Mouse (Mus musculus): ENCODE data around the gene Casp1. TPM values are rescaled to one million over a fixed set of nuclear protein-coding genes. Genes with fewer than 3 reads are reported as not detected.

Gene Casp1
- 3.6 and 3.9 TPM in 2 replicates for polyA plus RNA-seq (2015; fragmentation: Nextera tagmentation; extraction: Ambion mirVana)

DNA sequence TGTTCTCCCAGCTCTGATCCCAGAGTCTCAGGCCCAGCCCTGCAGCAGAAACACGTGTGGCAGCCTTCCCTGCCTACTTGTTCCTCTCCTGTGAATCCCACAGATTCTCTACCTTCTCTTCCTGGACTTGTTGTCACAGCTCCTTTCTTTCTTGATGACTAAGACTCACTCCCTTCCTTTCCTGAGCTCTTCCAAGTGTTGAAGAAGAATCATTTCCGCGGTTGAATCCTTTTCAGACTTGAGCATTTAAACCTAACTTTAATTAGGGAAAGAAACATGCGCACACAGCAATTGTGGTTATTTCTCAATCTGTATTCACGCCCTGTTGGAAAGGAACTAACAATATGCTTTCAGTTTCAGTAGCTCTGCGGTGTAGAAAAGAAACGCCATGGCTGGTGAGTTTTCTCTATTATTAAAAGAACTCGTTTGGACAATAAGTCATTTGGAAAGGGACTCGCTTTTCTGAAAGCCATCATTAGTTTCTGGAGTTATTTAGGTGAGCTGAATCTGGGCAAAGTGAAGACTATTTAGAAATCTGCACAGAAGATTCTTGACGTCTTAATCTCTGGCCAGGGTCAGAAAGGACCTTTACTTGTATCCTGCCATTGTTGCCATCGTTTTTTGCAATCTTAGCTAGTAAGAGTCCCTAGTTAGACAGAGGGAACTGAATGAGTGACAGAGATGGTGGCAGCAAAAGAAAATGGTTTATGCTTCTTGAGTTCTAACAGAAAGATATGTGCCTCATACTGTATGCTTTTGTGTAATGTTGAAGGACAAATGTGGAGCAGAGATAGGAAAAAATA is at the start of gene Casp1:
Gene Casp1 (plus strand): TSS at position 189 of the 803 bp plus-strand sequence.
- ATAC-seq (ENCODE audit: low read depth), result no peak
- no peak within 1 kb of the TSS; the same call in 1 of the 2 replicates for H3K27ac ChIP-seq (ENCODE audit: low read length)

DNA sequence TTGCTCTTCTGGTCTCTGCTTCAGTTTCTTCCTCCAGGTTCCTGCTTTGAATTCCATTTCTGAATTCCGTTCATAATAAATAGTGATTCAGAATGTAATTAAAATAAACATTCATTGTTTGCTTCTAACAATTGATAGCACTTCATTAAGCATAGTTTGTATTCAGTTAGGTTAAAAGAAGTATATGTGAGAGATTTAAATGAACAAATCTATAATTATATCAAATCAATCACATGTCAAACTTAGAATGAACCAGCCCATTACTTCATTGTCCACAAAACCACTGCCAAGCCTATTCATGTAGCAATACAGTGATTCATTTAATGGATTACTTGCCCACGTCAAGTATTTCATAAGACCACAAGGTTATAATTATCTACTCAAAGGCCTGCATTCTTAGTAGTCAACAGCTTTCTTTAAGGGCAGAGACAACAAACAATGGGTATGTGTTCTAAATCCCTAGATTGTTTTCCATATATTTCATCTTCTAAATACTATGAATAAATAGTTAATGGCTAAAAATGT is 34.3 kb upstream of the Casp1 start:
- no peak overlapping the region for H3K27ac ChIP-seq (ENCODE audit: low read length)
- H3K9ac ChIP-seq (ENCODE audit: low read depth, low read length), result no peak overlapping the region
- no peaks in the 10 kb centered on the region for H3K36me3 ChIP-seq (ENCODE audit: control insufficient read depth, insufficient read depth)
- 48% methylated on average over 2 of the region's 2 CpGs for WGBS (ENCODE audit: insufficient replicate concordance)
- no peaks in the 10 kb centered on the region for H3K27me3 ChIP-seq (ENCODE audit: control insufficient read depth, insufficient read depth, low read depth, low read length)
- no peaks in the 10 kb centered on the region for H3K4me1 ChIP-seq (ENCODE audit: control insufficient read depth, low read depth, low read length)
- H3K4me2 ChIP-seq (ENCODE audit: low read depth, low read length), result no peak overlapping the region
- H3K4me3 ChIP-seq (ENCODE audit: low read depth, low read length), result no peak overlapping the region
- ATAC-seq (ENCODE audit: low read depth), result no peak
- no peaks in the 10 kb centered on the region for H3K9me3 ChIP-seq (replicated peaks; ENCODE audit: control insufficient read depth, low read length)

More for the DNA sequence above, at the start of gene Casp1:
- Histone ChIP-seq H3K4me1 (ENCODE audit: control insufficient read depth, low read depth, low read length) (no peaks in the 10 kb centered on the region), H3K9ac (ENCODE audit: low read depth, low read length) (no peak within 1 kb of the TSS), H3K9me3 (replicated peaks; ENCODE audit: control insufficient read depth, low read length) (no peaks in the 10 kb centered on the region), H3K27me3 (ENCODE audit: control insufficient read depth, insufficient read depth, low read depth, low read length) (no peaks in the 10 kb centered on the region), H3K4me3 (ENCODE audit: low read depth, low read length) (peak within 1 kb of the TSS; percentile 17; the same call in 1 of the 2 replicates), H3K36me3 (ENCODE audit: control insufficient read depth, insufficient read depth) (no peaks in the 10 kb centered on the region), H3K4me2 (ENCODE audit: low read depth, low read length) (no peak within 1 kb of the TSS; the same call in 1 of the 2 replicates)
- WGBS (ENCODE audit: insufficient replicate concordance), result 49% methylated on average over 11 of the region's 11 CpGs

DNA sequence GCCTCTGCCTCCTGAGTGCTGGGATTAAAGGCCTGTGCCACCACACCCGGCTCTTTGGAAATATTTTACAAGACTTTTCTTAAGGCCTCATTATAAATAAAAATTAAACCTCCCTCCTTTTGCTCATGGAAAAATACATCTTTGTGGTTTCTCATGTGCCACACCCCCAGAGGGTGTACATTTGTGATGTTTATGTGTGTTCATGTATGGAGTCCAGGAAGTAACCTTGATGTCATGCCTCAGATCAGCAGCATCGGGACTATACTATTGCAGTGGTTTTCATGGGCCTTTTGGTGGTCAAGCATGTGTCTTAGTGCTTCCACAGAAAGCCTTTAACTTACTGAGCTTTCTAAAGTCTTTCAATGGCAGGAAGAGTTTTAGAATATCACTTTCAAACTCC is 28.0 kb upstream of the Casp1 start:
- Histone ChIP-seq H3K4me3 (ENCODE audit: low read depth, low read length) (no peak overlapping the region), H3K9me3 (replicated peaks; ENCODE audit: control insufficient read depth, low read length) (no peaks in the 10 kb centered on the region), H3K27ac (ENCODE audit: low read length) (no peak overlapping the region), H3K9ac (ENCODE audit: low read depth, low read length) (no peak overlapping the region), H3K4me2 (ENCODE audit: low read depth, low read length) (no peak overlapping the region), H3K27me3 (ENCODE audit: control insufficient read depth, insufficient read depth, low read depth, low read length) (no peaks in the 10 kb centered on the region), H3K4me1 (ENCODE audit: control insufficient read depth, low read depth, low read length) (no peaks in the 10 kb centered on the region), H3K36me3 (ENCODE audit: control insufficient read depth, insufficient read depth) (no peaks in the 10 kb centered on the region)
- WGBS (ENCODE audit: insufficient replicate concordance), result 46% methylated on average over 2 of the region's 2 CpGs
- no peak for ATAC-seq (ENCODE audit: low read depth)

DNA sequence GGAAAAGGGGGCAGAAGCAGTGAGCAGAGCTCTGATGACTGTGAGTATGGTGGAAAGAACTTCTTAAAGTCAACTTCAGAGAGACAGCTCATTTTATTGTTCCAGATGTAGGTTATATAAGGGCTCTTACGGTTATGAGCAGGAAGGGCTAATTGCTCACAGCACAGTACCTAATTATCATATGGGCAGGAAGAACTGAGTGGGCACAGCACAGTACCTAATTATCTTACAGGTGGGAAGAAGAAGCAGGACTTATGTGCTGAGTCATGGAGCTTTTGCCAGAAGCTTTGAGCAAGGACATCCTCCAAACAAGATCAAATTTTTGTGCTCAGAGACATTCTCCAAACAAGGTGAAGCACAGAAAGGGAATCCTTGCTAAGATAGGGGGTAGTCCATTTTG is 27.4 kb upstream of the Casp1 start:
- Histone ChIP-seq H3K9me3 (replicated peaks; ENCODE audit: control insufficient read depth, low read length) (no peaks in the 10 kb centered on the region), H3K4me2 (ENCODE audit: low read depth, low read length) (no peak overlapping the region), H3K36me3 (ENCODE audit: control insufficient read depth, insufficient read depth) (no peaks in the 10 kb centered on the region), H3K27me3 (ENCODE audit: control insufficient read depth, insufficient read depth, low read depth, low read length) (no peaks in the 10 kb centered on the region), H3K4me1 (ENCODE audit: control insufficient read depth, low read depth, low read length) (no peaks in the 10 kb centered on the region), H3K27ac (ENCODE audit: low read length) (no peak overlapping the region), H3K4me3 (ENCODE audit: low read depth, low read length) (no peak overlapping the region), H3K9ac (ENCODE audit: low read depth, low read length) (no peak overlapping the region)
- 40% methylated on average over 1 of the region's 1 CpGs for WGBS (ENCODE audit: insufficient replicate concordance)
- no peak for ATAC-seq (ENCODE audit: low read depth)

DNA sequence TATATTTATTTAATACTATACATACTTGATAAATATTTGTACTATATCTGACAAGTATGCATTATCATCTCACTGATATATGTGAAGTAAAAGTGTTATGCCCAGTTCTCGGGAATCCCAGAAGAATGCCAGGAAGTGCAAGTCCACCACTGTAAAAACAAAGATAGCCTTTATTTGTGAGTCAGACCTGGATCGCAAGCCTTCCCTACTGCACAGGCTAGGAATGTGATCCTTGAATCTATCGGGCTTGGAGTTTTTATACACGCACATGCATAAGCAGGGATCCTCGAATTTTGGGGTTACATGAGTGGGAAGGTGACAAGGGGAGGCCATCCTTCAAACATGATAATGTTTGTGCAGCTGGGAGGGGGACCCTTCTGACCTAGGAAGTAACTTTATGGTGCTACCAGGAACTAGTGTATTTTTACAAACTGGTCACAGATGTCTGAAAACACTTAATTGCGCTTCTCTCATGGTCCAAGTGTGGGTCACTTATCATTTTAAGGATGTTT is 26.9 kb upstream of the Casp1 start:
- no peak for ATAC-seq (ENCODE audit: low read depth)
- no peak overlapping the region for H3K4me3 ChIP-seq (ENCODE audit: low read depth, low read length)
- no peaks in the 10 kb centered on the region for H3K9me3 ChIP-seq (replicated peaks; ENCODE audit: control insufficient read depth, low read length)
- H3K9ac ChIP-seq (ENCODE audit: low read depth, low read length), result no peak overlapping the region
- no peak overlapping the region for H3K27ac ChIP-seq (ENCODE audit: low read length)
- H3K4me2 ChIP-seq (ENCODE audit: low read depth, low read length), result no peak overlapping the region
- no peaks in the 10 kb centered on the region for H3K36me3 ChIP-seq (ENCODE audit: control insufficient read depth, insufficient read depth)
- no peaks in the 10 kb centered on the region for H3K27me3 ChIP-seq (ENCODE audit: control insufficient read depth, insufficient read depth, low read depth, low read length)
- H3K4me1 ChIP-seq (ENCODE audit: control insufficient read depth, low read depth, low read length), result no peaks in the 10 kb centered on the region
- 51% methylated on average over 6 of the region's 6 CpGs for WGBS (ENCODE audit: insufficient replicate concordance)

DNA sequence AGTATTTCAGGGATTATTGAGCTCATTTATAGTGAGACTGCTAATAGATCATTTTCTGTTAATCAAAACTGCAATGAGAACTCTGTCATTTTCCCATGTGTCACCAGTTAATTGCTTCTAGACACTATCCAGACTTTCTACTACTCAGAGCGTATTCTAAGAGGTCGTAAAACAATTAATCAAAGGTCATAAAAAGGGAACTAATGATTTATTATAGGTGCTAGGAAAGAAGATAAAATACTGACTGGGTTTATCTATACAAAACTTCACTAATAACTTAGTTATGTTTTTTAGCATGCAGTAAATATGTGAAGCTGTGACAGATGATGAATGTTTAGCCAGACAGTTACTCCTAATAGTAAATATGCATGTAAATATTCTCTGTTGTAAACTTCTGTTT is 12.2 kb upstream of the Casp1 start:
- no peaks in the 10 kb centered on the region for H3K9me3 ChIP-seq (replicated peaks; ENCODE audit: control insufficient read depth, low read length)
- no peak overlapping the region for H3K9ac ChIP-seq (ENCODE audit: low read depth, low read length)
- no peaks in the 10 kb centered on the region for H3K27me3 ChIP-seq (ENCODE audit: control insufficient read depth, insufficient read depth, low read depth, low read length)
- H3K4me2 ChIP-seq (ENCODE audit: low read depth, low read length), result no peak overlapping the region
- no peak overlapping the region for H3K4me3 ChIP-seq (ENCODE audit: low read depth, low read length)
- no peaks in the 10 kb centered on the region for H3K36me3 ChIP-seq (ENCODE audit: control insufficient read depth, insufficient read depth)
- no peak overlapping the region for H3K27ac ChIP-seq (ENCODE audit: low read length)
- ATAC-seq (ENCODE audit: low read depth), result no peak
- H3K4me1 ChIP-seq (ENCODE audit: control insufficient read depth, low read depth, low read length), result no peaks in the 10 kb centered on the region
- WGBS (ENCODE audit: insufficient replicate concordance), result 71% methylated on average over 2 of the region's 2 CpGs

DNA sequence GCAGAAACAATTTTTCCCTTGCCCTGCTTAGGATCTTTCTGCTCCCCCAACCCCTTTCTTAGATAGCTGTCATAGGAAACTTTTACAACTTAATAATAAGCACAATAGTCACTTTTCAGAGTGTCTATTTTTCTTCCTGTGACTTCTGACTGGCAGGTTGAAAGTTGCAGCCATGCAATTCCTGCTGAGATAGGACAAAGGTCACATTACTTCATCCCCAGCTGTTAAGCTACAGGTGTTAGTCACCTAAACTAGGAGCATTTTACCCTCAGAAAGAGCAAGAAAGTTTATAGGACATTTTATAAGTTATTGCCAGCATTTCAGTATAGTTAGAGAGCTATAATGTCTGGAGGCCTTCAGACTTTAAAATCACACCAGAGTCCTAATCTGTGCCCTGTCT is 11.7 kb upstream of the Casp1 start:
- Histone ChIP-seq H3K9ac (ENCODE audit: low read depth, low read length) (no peak overlapping the region), H3K4me1 (ENCODE audit: control insufficient read depth, low read depth, low read length) (no peaks in the 10 kb centered on the region), H3K27ac (ENCODE audit: low read length) (no peak overlapping the region), H3K36me3 (ENCODE audit: control insufficient read depth, insufficient read depth) (no peaks in the 10 kb centered on the region), H3K9me3 (replicated peaks; ENCODE audit: control insufficient read depth, low read length) (no peaks in the 10 kb centered on the region), H3K4me2 (ENCODE audit: low read depth, low read length) (no peak overlapping the region), H3K4me3 (ENCODE audit: low read depth, low read length) (no peak overlapping the region), H3K27me3 (ENCODE audit: control insufficient read depth, insufficient read depth, low read depth, low read length) (no peaks in the 10 kb centered on the region)
- ATAC-seq (ENCODE audit: low read depth), result no peak

DNA sequence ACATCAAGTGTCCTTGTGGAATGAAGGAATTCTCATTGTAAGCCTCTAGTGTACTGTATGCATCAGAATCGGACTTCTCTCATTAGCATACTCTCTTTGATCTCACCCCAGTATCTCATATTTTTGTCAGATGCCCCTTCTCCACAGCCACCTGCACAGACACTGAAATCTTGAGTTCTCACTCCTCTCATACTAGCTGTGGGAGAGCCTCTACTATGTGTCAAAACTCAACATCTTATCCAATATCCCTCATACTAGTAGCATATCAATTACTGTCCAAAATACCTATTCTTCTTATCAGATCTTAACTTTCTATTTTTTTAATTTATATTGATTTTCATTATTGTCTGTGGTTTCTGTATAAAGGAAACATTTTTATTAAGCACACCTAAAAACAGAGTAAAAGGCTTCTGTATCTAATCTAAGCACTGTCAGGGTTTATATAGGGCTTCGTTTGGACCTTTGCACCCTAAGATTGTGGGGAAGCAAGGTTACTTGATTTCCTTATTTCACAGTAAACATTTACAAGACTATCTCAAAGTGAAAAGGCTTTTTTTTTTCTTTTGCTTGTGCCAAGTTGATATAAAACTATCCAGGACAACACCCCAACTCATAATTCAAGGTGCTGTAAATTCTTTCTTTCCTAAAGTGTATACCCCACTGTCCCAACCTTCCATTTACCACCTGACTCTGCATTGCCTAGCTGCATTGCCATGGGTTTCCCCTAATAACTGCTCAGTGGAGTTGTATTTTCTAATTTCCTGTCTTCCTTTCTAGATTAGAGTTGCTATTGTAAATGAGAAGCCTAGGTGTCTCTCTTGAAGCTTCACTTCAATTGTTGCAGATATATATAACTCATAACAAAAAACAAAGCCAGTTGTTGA is 1.7 kb upstream of the Casp1 start:
- H3K4me2 ChIP-seq (ENCODE audit: low read depth, low read length), result no peak overlapping the region
- WGBS (ENCODE audit: insufficient replicate concordance), result 39% methylated on average over 2 of the region's 2 CpGs
- H3K27me3 ChIP-seq (ENCODE audit: control insufficient read depth, insufficient read depth, low read depth, low read length), result no peaks in the 10 kb centered on the region
- no peak for ATAC-seq (ENCODE audit: low read depth)
- H3K36me3 ChIP-seq (ENCODE audit: control insufficient read depth, insufficient read depth), result no peaks in the 10 kb centered on the region
- H3K4me1 ChIP-seq (ENCODE audit: control insufficient read depth, low read depth, low read length), result no peaks in the 10 kb centered on the region
- no peak overlapping the region for H3K27ac ChIP-seq (ENCODE audit: low read length)
- H3K4me3 ChIP-seq (ENCODE audit: low read depth, low read length), result no peak overlapping the region
- no peak overlapping the region for H3K9ac ChIP-seq (ENCODE audit: low read depth, low read length)
- no peaks in the 10 kb centered on the region for H3K9me3 ChIP-seq (replicated peaks; ENCODE audit: control insufficient read depth, low read length)

DNA sequence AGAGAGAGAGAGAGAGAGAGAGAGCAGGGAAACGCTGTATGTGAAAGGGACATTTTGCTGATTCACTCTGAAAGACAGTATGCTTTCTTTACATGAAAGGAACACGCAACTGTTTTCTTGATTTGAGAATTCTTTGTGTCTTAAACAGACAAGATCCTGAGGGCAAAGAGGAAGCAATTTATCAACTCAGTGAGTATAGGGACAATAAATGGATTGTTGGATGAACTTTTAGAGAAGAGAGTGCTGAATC is 740 bp downstream of the Casp1 start:
- H3K4me3 ChIP-seq (ENCODE audit: low read depth, low read length), result no peak overlapping the region
- 46% methylated on average over 2 of the region's 2 CpGs for WGBS (ENCODE audit: insufficient replicate concordance)

More for the DNA sequence above, 740 bp downstream of the Casp1 start:
- Histone ChIP-seq H3K27me3 (ENCODE audit: control insufficient read depth, insufficient read depth, low read depth, low read length) (no peaks in the 10 kb centered on the region), H3K4me1 (ENCODE audit: control insufficient read depth, low read depth, low read length) (no peaks in the 10 kb centered on the region), H3K9me3 (replicated peaks; ENCODE audit: control insufficient read depth, low read length) (no peaks in the 10 kb centered on the region), H3K27ac (ENCODE audit: low read length) (no peak overlapping the region), H3K36me3 (ENCODE audit: control insufficient read depth, insufficient read depth) (no peaks in the 10 kb centered on the region), H3K9ac (ENCODE audit: low read depth, low read length) (no peak overlapping the region), H3K4me2 (ENCODE audit: low read depth, low read length) (no peak overlapping the region; the same call in 1 of the 2 replicates)
- ATAC-seq (ENCODE audit: low read depth), result no peak

Measured in liver, embryonic 16.5 days (tissue).